Mouse (Mus musculus) inflammation-experienced regulatory T-cells (primary cell): ENCODE measurements around the gene Nexn. TPM values are rescaled to one million over a fixed set of nuclear protein-coding genes. Genes with fewer than 3 reads are reported as not detected.

Source experiments
- polyA plus RNA-seq, 2 experiments: library from polyadenylated mRNA; unstranded; fragments of 100-300 nt; shearing (Covaris generic); gene quantifications; one replicate each; pipeline ENCODE4 v1.2.1; 2017

The Nexn gene
- polyA plus RNA-seq, result 1 to 10 TPM in 1 of 2 experiments, under 1 TPM in 1; 0.59 to 7.0 TPM

GRCm38 (mm10) chr3:152266036-152266421 is at the start of gene Nexn:
Nexn (minus strand) TSS chr3:152266350.

GRCm38 (mm10) chr3:152209967-152210634 is 56.0 kb downstream of the Nexn start, which contains the start of the genes Dnajb4 and Fubp1:
Dnajb4 (minus strand) TSS chr3:152210302.
Fubp1 (plus strand) TSS chr3:152210422.

Other genes starting within 250 kb of the Nexn start
- gene Gipc2, start 100.1 kb downstream of the Nexn start, polyA plus RNA-seq, result 1 to 10 TPM in 1 of 2 experiments, under 1 TPM in 1; 0.20 to 1.7 TPM
- 1 to 10 TPM; 8.3 to 9.0 TPM for gene Dnajb4, start 56.0 kb downstream of the Nexn start, polyA plus RNA-seq
- 100 to 1,000 TPM; 180 to 192 TPM for gene Fubp1, start 55.9 kb downstream of the Nexn start, polyA plus RNA-seq
- 10 to 100 TPM; 12.2 to 17.5 TPM for gene Miga1, start 74.1 kb upstream of the Nexn start, polyA plus RNA-seq
- 10 to 100 TPM; 49.9 to 56.5 TPM for gene Usp33, start 80.1 kb upstream of the Nexn start, polyA plus RNA-seq
- 10 to 100 TPM; 48.8 to 71.7 TPM for gene Zzz3, start 129.1 kb upstream of the Nexn start, polyA plus RNA-seq